22 mouse cellular contexts compared by ENCODE assay signal in the genomic region with DNA sequence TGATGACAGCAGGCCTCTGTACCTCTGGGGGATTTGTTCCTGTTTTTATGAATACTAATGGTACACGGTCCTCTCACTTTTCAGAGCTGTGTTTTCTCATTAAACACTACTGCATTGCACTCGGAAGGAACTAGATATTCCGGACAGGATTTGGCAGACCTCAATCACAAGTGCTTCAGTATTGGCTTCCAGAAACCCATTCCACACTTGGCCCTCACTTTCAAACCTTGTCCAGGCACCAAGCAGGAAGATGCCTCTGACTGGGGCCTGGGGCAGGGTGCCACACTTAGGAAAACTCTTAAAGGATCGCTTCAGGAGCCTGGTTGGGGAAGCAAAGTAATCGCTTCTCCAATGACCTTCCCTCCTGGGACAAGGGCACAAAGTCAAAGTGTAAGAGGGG. TPM values are rescaled to one million over a fixed set of nuclear protein-coding genes. Genes with fewer than 3 reads are reported as not detected.
"Had no signal": no experiment of that assay in that cellular context is flagged by ENCODE, and none has a peak within 500 bp of the region (broad histone marks: within the 10 kb centered on the region; RNA-seq: fewer than 3 reads in every experiment).

No protein-coding gene starts in this region.

- H3K4me3 ChIP-seq: kidney, embryonic 15.5 days; limb, embryonic 10.5 days; limb, embryonic 13.5 days; liver, embryonic 12.5 days; liver, embryonic 15.5 days; lung, embryonic 15.5 days had no signal

- DNase-seq: kidney, postnatal 10 days; kidney, postnatal 36 days; layer of hippocampus, adult 9-11 months; liver; lung, adult 18-20 months; lung, postnatal 14 days; lung, postnatal 4 days; midbrain, embryonic 14.5 days; thymus, adult 18-20 months; thymus, postnatal 4 days had no signal

- H3K27ac ChIP-seq: kidney, embryonic 15.5 days; limb, embryonic 10.5 days; limb, embryonic 13.5 days; liver, embryonic 12.5 days; liver, embryonic 15.5 days; lung, embryonic 15.5 days had no signal

RNA-seq across cellular contexts. Expression of a gene that starts 50.8 kb away (rescaled TPM):
- total RNA-seq: layer of hippocampus, adult 18-20 months; left cerebral cortex, adult 18-20 months; left cerebral cortex, postnatal 25 days; megakaryocyte progenitor cell, adult 5-6 weeks; megakaryocyte-erythroid progenitor cell, adult 5-6 weeks; midbrain, postnatal 0 days had no signal
